Mouse (Mus musculus): ENCODE data around the gene Hsd17b12.
A peak's percentile ranks its signal among the peaks of the same experiment; 100 is the strongest.

Hsd17b12 gene

GRCm38 (mm10) chr2:94157592-94158519 lies at the start of gene Hsd17b12:
TSS of gene Hsd17b12 (minus strand) at chr2:94157964.
- DNase-seq = peak; percentile 99

GRCm38 (mm10) chr2:94184906-94185305 lies 27.1 kb upstream of the Hsd17b12 start:
- no peak for DNase-seq

- DNase-seq = no peak
Measured at GRCm38 (mm10) chr2:94184142-94184541, 26.4 kb upstream of the Hsd17b12 start.

GRCm38 (mm10) chr2:94179030-94179407 lies 21.3 kb upstream of the Hsd17b12 start:
- DNase-seq = no peak

GRCm38 (mm10) chr2:94178321-94179029 lies 20.7 kb upstream of the Hsd17b12 start:
- peak; percentile 92 for DNase-seq

GRCm38 (mm10) chr2:94177294-94177693 lies 19.5 kb upstream of the Hsd17b12 start:
- no peak for DNase-seq

- no peak for DNase-seq
Measured at GRCm38 (mm10) chr2:94176381-94176780, 18.6 kb upstream of the Hsd17b12 start.

GRCm38 (mm10) chr2:94173549-94173948 lies 15.8 kb upstream of the Hsd17b12 start:
- no peak for DNase-seq

GRCm38 (mm10) chr2:94163207-94163606 lies 5.4 kb upstream of the Hsd17b12 start:
- DNase-seq = no peak

GRCm38 (mm10) chr2:94162141-94162540 lies 4.4 kb upstream of the Hsd17b12 start:
- DNase-seq = no peak

- no peak for DNase-seq
Measured at GRCm38 (mm10) chr2:94158520-94158884, 738 bp upstream of the Hsd17b12 start.

GRCm38 (mm10) chr2:94157051-94157450 lies 713 bp downstream of the Hsd17b12 start:
- DNase-seq = no peak

GRCm38 (mm10) chr2:94145146-94145542 lies 12.6 kb downstream of the Hsd17b12 start:
- DNase-seq = no peak

GRCm38 (mm10) chr2:94144520-94145145 lies 13.1 kb downstream of the Hsd17b12 start:
- no peak for DNase-seq

GRCm38 (mm10) chr2:94141293-94141692 lies 16.5 kb downstream of the Hsd17b12 start:
- DNase-seq = peak; percentile 6

GRCm38 (mm10) chr2:94138469-94139390 lies 19.0 kb downstream of the Hsd17b12 start:
- DNase-seq = no peak

GRCm38 (mm10) chr2:94136837-94137236 lies 20.9 kb downstream of the Hsd17b12 start:
- DNase-seq = no peak

GRCm38 (mm10) chr2:94128496-94128895 lies 29.3 kb downstream of the Hsd17b12 start:
- no peak for DNase-seq

GRCm38 (mm10) chr2:94122182-94123041 lies 35.4 kb downstream of the Hsd17b12 start:
- DNase-seq = no peak

GRCm38 (mm10) chr2:94103758-94104157 lies 54.0 kb downstream of the Hsd17b12 start:
- DNase-seq = no peak

- no peak for DNase-seq
Measured at GRCm38 (mm10) chr2:94089901-94090300, 67.9 kb downstream of the Hsd17b12 start.
